Mouse (Mus musculus) intestine, embryonic 16.5 days (tissue): Measurements from ENCODE around the gene Wdpcp. TPM values are rescaled to one million over a fixed set of nuclear protein-coding genes. Genes with fewer than 3 reads are reported as not detected.

Experiments
- ATAC-seq: fragments of 200-750 bp; cut with Nextera tagmentation; 2 replicates; pipeline ENCODE4 v1.8.0; 2017; ENCODE audit warnings: moderate TSS enrichment, moderate library complexity
- H3K27ac ChIP-seq: fragments of 300-500 bp; sonication (generic); 2 replicates; pipeline ENCODE4 v1.5.1; 2014; ENCODE audit warnings: mild to moderate bottlenecking, low read length
- H3K27me3 ChIP-seq: fragments of 300-500 bp; sonication (generic); replicated peaks from 2 replicates; pipeline ENCODE4 v1.6.1; 2014; ENCODE audit warnings: low read length, control low read depth, mixed read lengths; ENCODE audit not compliant: control insufficient read depth, insufficient read depth
- H3K36me3 ChIP-seq: fragments of 300-500 bp; sonication (generic); 2 replicates; pipeline ENCODE4 v1.6.1; 2014; ENCODE audit warnings: low read length, control low read depth; ENCODE audit not compliant: control insufficient read depth, insufficient read depth
- H3K4me1 ChIP-seq: fragments of 300-500 bp; sonication (generic); 2 replicates; pipeline ENCODE4 v1.6.1; 2014; ENCODE audit warnings: low read length, control low read depth, mixed read lengths; ENCODE audit not compliant: control insufficient read depth, insufficient read depth
- H3K4me2 ChIP-seq: fragments of 300-500 bp; sonication (generic); 2 replicates; pipeline ENCODE4 v1.6.1; 2014; ENCODE audit warnings: low read depth, low read length, control low read depth
- H3K4me3 ChIP-seq: fragments of 300-500 bp; sonication (generic); 2 replicates; pipeline ENCODE4 v1.5.1; 2014; ENCODE audit warnings: mild to moderate bottlenecking, low read length
- H3K9ac ChIP-seq: fragments of 300-500 bp; sonication (generic); 2 replicates; pipeline ENCODE4 v1.6.1; 2014; ENCODE audit warnings: low read depth, low read length
- H3K9me3 ChIP-seq: fragments of 300-500 bp; sonication (generic); 2 replicates; pipeline ENCODE4 v1.6.1; 2016; ENCODE audit warnings: low read length, control low read depth; ENCODE audit not compliant: control insufficient read depth
- WGBS: fragments of 180-500 bp; shearing (Covaris S2); extraction: QIAGEN DNeasy Blood & Tissue Kit; methylation state at CpG from one replicate; pipeline ENCODE4 v1.1.7; 2014; 5-methylcytosine and 5-hydroxymethylcytosine counted together
- microRNA-seq: library from miRNA; unstranded; fragments of <30 nt; microRNA quantifications from one replicate; pipeline ENCODE4, GENCODE M21; 2016
- polyA plus RNA-seq: library from polyadenylated mRNA; unstranded; fragments of >200 nt; fragmentation: Nextera tagmentation; extraction: Ambion mirVana; gene quantifications from 2 replicates; pipeline ENCODE4 v1.2.1, GENCODE M21; 2015

Wdpcp gene
- polyA plus RNA-seq, 1 experiment from 2014 or later, result 5.7 TPM

DNA sequence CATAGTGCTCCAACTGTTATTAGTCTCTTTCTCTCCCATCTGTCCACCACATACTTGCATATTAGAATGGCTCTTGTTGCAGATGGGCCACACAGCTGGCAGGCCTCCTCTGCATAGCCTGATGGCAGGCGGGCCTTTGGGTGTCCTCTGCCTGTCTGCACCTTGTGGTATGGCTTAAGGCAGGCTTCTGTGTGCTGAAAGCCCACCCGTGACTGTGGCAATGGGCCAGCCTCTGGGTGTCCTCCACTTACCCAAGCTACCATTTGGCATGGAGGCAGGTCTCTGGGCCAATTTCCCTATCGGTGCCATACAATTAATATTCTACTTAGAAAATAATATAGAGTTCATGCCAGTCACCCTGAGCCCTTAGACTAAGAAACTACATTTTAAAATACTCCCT lies 350.5 kb downstream of the Wdpcp start:
- 87% methylated on average over 3 of the region's 3 CpGs for WGBS
- Histone ChIP-seq H3K9ac (no peak overlapping the region), H3K9me3 (no peaks in the 10 kb centered on the region), H3K27ac (no peak overlapping the region), H3K4me3 (no peak overlapping the region), H3K4me2 (no peak overlapping the region), H3K27me3 (no peaks in the 10 kb centered on the region), H3K36me3 (no peaks in the 10 kb centered on the region), H3K4me1 (no peaks in the 10 kb centered on the region)
- ATAC-seq, result no peak

Small RNAs within 50 kb of the gene (microRNA-seq; reads per million reads assigned to microRNA genes)
- gene Gm22990, result not detected

Other genes starting within 250 kb of the Wdpcp start
- gene Ugp2, start 201.0 kb upstream of the Wdpcp start, polyA plus RNA-seq, result 122 and 130 TPM in 2 replicates
- gene Mdh1, start 132 bp downstream of the Wdpcp start, polyA plus RNA-seq, result 709 and 759 TPM in 2 replicates